Mouse (Mus musculus): ENCODE data around the gene Polr2c. TPM values are rescaled to one million over a fixed set of nuclear protein-coding genes. Genes with fewer than 3 reads are reported as not detected.

Polr2c gene
- polyA plus RNA-seq, 1 experiment from 2014 or later: 70.4 TPM

DNA sequence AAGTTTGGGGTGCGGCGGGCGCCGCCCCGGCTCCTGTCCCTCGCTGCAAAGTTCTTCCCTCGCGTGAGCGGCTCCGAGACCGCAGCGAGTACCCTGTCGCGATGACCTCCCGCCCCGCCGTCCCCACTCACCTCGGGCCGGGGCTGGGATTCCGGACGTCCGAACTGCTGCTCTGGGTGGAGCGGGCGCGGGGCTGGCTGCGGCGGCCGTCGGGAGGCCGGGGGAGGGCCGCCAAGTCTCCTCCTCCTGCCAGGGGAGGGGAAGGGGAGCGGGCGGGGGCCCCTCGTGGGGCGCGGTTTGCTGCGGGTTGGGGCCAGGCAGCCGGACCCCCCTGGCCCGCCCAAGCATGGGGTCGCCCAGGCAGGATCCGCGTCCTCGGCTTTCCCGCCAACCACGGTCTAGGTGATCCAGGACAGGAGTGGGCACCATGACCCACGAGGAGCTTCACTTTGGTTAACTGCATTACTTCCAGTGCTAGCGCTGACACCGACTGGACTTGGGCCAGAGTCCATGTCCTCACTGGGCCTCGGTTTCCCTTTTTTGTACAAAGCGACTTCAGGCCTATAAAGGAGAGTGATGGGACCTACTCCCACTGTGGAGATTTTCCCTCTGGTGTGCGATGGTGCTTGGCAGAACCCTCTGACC is 60.7 kb downstream of the Polr2c start, which contains the start of gene Ccdc102a:
Gene Ccdc102a (minus strand): TSS at position 248 of the 645 bp plus-strand sequence.
- ATAC-seq (ENCODE audit: low FRiP score, low TSS enrichment): peak; percentile 61; the same call in 1 of the 2 replicates
- Histone ChIP-seq H3K4me2 (replicated peaks; ENCODE audit: low read depth) (peak within 1 kb of the TSS; percentile 86), H3K9ac (ENCODE audit: low read length) (peak within 1 kb of the TSS; percentile 83), H3K27me3 (ENCODE audit: control insufficient read depth, insufficient read depth, low read length) (no peaks in the 10 kb centered on the region), H3K9me3 (ENCODE audit: control insufficient read depth, low read length) (no peaks in the 10 kb centered on the region), H3K4me3 (ENCODE audit: low read depth, low read length) (peak within 1 kb of the TSS; percentile 81), H3K27ac (replicated peaks) (peak within 1 kb of the TSS; percentile 80), H3K4me1 (replicated peaks; ENCODE audit: control insufficient read depth, insufficient read depth) (peaks cover 4% of the 10 kb centered on the region), H3K36me3 (ENCODE audit: control insufficient read depth, insufficient read depth, low read length) (no peaks in the 10 kb centered on the region)
- WGBS: 2% methylated on average over 37 of the region's 51 CpGs
- TF ChIP-seq CTCF (IDR thresholded peaks at IDR 0.05; ENCODE audit: low read depth) (no peak), EP300 (optimal IDR thresholded peaks at IDR 0.05) (no peak)
- peak; percentile 62 for DNase-seq (ENCODE audit: low spot score)

GRCm38 (mm10) chr8:94919256-94919655 is 62.0 kb downstream of the Polr2c start:
- no peak for ATAC-seq (ENCODE audit: low FRiP score, low TSS enrichment)
- H3K36me3 ChIP-seq (ENCODE audit: control insufficient read depth, insufficient read depth, low read length): no peaks in the 10 kb centered on the region
- H3K27me3 ChIP-seq (ENCODE audit: control insufficient read depth, insufficient read depth, low read length): no peaks in the 10 kb centered on the region
- no peak overlapping the region for H3K9ac ChIP-seq (ENCODE audit: low read length)
- peaks cover 4% of the 10 kb centered on the region for H3K4me1 ChIP-seq (replicated peaks; ENCODE audit: control insufficient read depth, insufficient read depth)
- H3K4me3 ChIP-seq (ENCODE audit: low read depth, low read length): no peak overlapping the region
- no peaks in the 10 kb centered on the region for H3K9me3 ChIP-seq (ENCODE audit: control insufficient read depth, low read length)
- H3K4me2 ChIP-seq (replicated peaks; ENCODE audit: low read depth): no peak overlapping the region
- no peak for DNase-seq (ENCODE audit: low spot score)
- no peak overlapping the region for H3K27ac ChIP-seq (replicated peaks)
- no peak for TF ChIP-seq EP300 (optimal IDR thresholded peaks at IDR 0.05)

- H3K4me3 ChIP-seq (ENCODE audit: low read depth, low read length): no peak overlapping the region
- no peaks in the 10 kb centered on the region; the same call in 1 of the 2 replicates for H3K4me1 ChIP-seq (replicated peaks; ENCODE audit: control insufficient read depth, insufficient read depth)
- ATAC-seq (ENCODE audit: low FRiP score, low TSS enrichment) (no peak), DNase-seq (ENCODE audit: low spot score) (no peak)
- H3K9ac ChIP-seq (ENCODE audit: low read length): no peak overlapping the region
- no peaks in the 10 kb centered on the region for H3K27me3 ChIP-seq (ENCODE audit: control insufficient read depth, insufficient read depth, low read length)
- H3K4me2 ChIP-seq (replicated peaks; ENCODE audit: low read depth): no peak overlapping the region
- WGBS: 51% methylated on average over 6 of the region's 6 CpGs
- H3K36me3 ChIP-seq (ENCODE audit: control insufficient read depth, insufficient read depth, low read length): no peaks in the 10 kb centered on the region
- no peaks in the 10 kb centered on the region for H3K9me3 ChIP-seq (ENCODE audit: control insufficient read depth, low read length)
- TF ChIP-seq EP300 (optimal IDR thresholded peaks at IDR 0.05): no peak
- no peak for TF ChIP-seq CTCF (IDR thresholded peaks at IDR 0.05; ENCODE audit: low read depth)
- no peak overlapping the region for H3K27ac ChIP-seq (replicated peaks)
Observed at GRCm38 (mm10) chr8:94922176-94922575, 64.9 kb downstream of the Polr2c start.

GRCm38 (mm10) chr8:94922602-94923001 is 65.4 kb downstream of the Polr2c start:
- ATAC-seq (ENCODE audit: low FRiP score, low TSS enrichment) (no peak), DNase-seq (ENCODE audit: low spot score) (no peak)
- WGBS: 11% methylated on average over 8 of the region's 8 CpGs
- Histone ChIP-seq H3K4me3 (ENCODE audit: low read depth, low read length) (no peak overlapping the region), H3K9ac (ENCODE audit: low read length) (no peak overlapping the region), H3K36me3 (ENCODE audit: control insufficient read depth, insufficient read depth, low read length) (no peaks in the 10 kb centered on the region), H3K27ac (replicated peaks) (no peak overlapping the region), H3K4me1 (replicated peaks; ENCODE audit: control insufficient read depth, insufficient read depth) (no peaks in the 10 kb centered on the region; the same call in 1 of the 2 replicates), H3K4me2 (replicated peaks; ENCODE audit: low read depth) (no peak overlapping the region), H3K27me3 (ENCODE audit: control insufficient read depth, insufficient read depth, low read length) (no peaks in the 10 kb centered on the region), H3K9me3 (ENCODE audit: control insufficient read depth, low read length) (no peaks in the 10 kb centered on the region)
- TF ChIP-seq CTCF (IDR thresholded peaks at IDR 0.05; ENCODE audit: low read depth) (no peak), EP300 (optimal IDR thresholded peaks at IDR 0.05) (no peak)

Other genes starting within 250 kb of the Polr2c start
- 91.2 and 94.2 TPM in 2 replicates for gene Arl2bp, start 190.8 kb upstream of the Polr2c start, polyA plus RNA-seq (2015; fragmentation: Nextera tagmentation; extraction: Ambion mirVana)
- gene Pllp, start 161.2 kb upstream of the Polr2c start, polyA plus RNA-seq (2015; fragmentation: Nextera tagmentation; extraction: Ambion mirVana): 164 and 188 TPM in 2 replicates
- gene Ccl22, start 111.9 kb upstream of the Polr2c start, polyA plus RNA-seq (2015; fragmentation: Nextera tagmentation; extraction: Ambion mirVana): 0.06 TPM in 1 of 2 replicates, not detected in the other
- 18.0 and 21.9 TPM in 2 replicates for gene Cx3cl1, start 85.4 kb upstream of the Polr2c start, polyA plus RNA-seq (2015; fragmentation: Nextera tagmentation; extraction: Ambion mirVana)
- 0.42 and 0.55 TPM in 2 replicates for gene Ccl17, start 47.0 kb upstream of the Polr2c start, polyA plus RNA-seq (2015; fragmentation: Nextera tagmentation; extraction: Ambion mirVana)
- 62.3 and 66.7 TPM in 2 replicates for gene Coq9, start 19.1 kb upstream of the Polr2c start, polyA plus RNA-seq (2015; fragmentation: Nextera tagmentation; extraction: Ambion mirVana)
- 58.8 and 61.7 TPM in 2 replicates for gene Ciapin1, start 19.1 kb upstream of the Polr2c start, polyA plus RNA-seq (2015; fragmentation: Nextera tagmentation; extraction: Ambion mirVana)
- gene Dok4, start 18.9 kb downstream of the Polr2c start, polyA plus RNA-seq (2015; fragmentation: Nextera tagmentation; extraction: Ambion mirVana): 19.3 and 20.5 TPM in 2 replicates
- 12.0 and 12.7 TPM in 2 replicates for gene Ccdc102a, start 60.6 kb downstream of the Polr2c start, polyA plus RNA-seq (2015; fragmentation: Nextera tagmentation; extraction: Ambion mirVana)
- 0.15 and 0.27 TPM in 2 replicates for gene Adgrg5, start 66.2 kb downstream of the Polr2c start, polyA plus RNA-seq (2015; fragmentation: Nextera tagmentation; extraction: Ambion mirVana)
- 42.4 and 50.9 TPM in 2 replicates for gene Adgrg1, start 117.3 kb downstream of the Polr2c start, polyA plus RNA-seq (2015; fragmentation: Nextera tagmentation; extraction: Ambion mirVana)
- 0.61 and 0.92 TPM in 2 replicates for gene Adgrg3, start 160.2 kb downstream of the Polr2c start, polyA plus RNA-seq (2015; fragmentation: Nextera tagmentation; extraction: Ambion mirVana)
- gene Drc7, start 197.7 kb downstream of the Polr2c start, polyA plus RNA-seq (2015; fragmentation: Nextera tagmentation; extraction: Ambion mirVana): 0.04 TPM in 1 of 2 replicates, not detected in the other
- 11.6 and 12.4 TPM in 2 replicates for gene Katnb1, start 223.7 kb downstream of the Polr2c start, polyA plus RNA-seq (2015; fragmentation: Nextera tagmentation; extraction: Ambion mirVana)

All from stomach, postnatal 0 days (tissue).